Mouse (Mus musculus) lung, postnatal 0 days (tissue): ENCODE measurements around the gene Stat1.
A peak's percentile ranks its signal among the peaks of the same experiment; 100 is the strongest.

Experiments
- CTCF ChIP-seq: IDR thresholded peaks from 2 replicates; pipeline ENCODE4 v1.5.1; 2016; ENCODE audit warnings: antibody characterized with exemption, mild to moderate bottlenecking
- EP300 ChIP-seq: IDR thresholded peaks from 2 replicates; pipeline ENCODE4 v1.6.1; 2016; ENCODE audit warnings: antibody characterized with exemption, mild to moderate bottlenecking, control low read depth

DNA sequence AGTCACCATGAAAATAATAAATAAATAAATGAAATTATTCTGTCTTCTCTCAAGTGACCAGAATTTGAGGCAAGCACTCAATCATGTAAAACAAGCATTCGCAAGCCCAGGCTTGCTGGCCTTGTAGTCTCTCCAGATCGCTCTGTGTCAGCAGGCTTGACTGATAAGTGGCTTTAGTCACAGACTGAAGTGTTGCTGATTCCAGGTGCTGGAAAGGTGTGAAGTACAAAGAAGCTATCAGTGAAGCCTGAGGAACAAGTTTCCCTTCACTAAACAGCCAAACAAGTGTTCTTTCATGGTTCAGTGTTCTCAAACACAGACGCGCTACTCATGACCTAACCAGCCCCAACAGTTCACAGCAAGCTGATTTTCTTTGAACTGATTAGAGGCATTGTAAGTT is 30.6 kb upstream of the Stat1 start:
- TF ChIP-seq CTCF (no peak), EP300 (peak; percentile 30; the same call in 1 of the 2 replicates)
